Mouse (Mus musculus) midbrain, postnatal 0 days (tissue): ENCODE measurements at regions not wholly inside any gene's neighbourhood (a gene's known extent, or its start where the extent isn't known, plus 50 kb on each side); places are given as distances from the start of the nearest gene placed in this dataset.

ENCODE experiments used
- ATAC-seq: fragments of 200-750 bp; cut with Nextera tagmentation; 2 replicates; pipeline ENCODE4 v1.8.0; 2017; ENCODE audit warnings: moderate number of reproducible peaks, mild to moderate bottlenecking, moderate TSS enrichment, moderate library complexity; ENCODE audit not compliant: low FRiP score
- DNase-seq: peaks from one replicate; pipeline ENCODE4 v3.0.0-alpha.2; 2015; ENCODE audit warnings: low spot score
- H3K27ac ChIP-seq: fragments of 300-500 bp; sonication (generic); 2 replicates; pipeline ENCODE4 v1.5.1; 2014; ENCODE audit warnings: low read depth, mild to moderate bottlenecking, low read length, mixed read lengths
- H3K27me3 ChIP-seq: fragments of 300-500 bp; sonication (generic); 2 replicates; pipeline ENCODE4 v1.6.1; 2014; ENCODE audit warnings: low read length, control low read depth, mixed read lengths; ENCODE audit not compliant: insufficient read depth
- H3K36me3 ChIP-seq: fragments of 300-500 bp; sonication (generic); 2 replicates; pipeline ENCODE4 v1.6.1; 2014; ENCODE audit warnings: low read length, control low read depth, mixed read lengths; ENCODE audit not compliant: insufficient read depth
- H3K4me1 ChIP-seq: fragments of 300-500 bp; sonication (generic); 2 replicates; pipeline ENCODE4 v1.6.1; 2014; ENCODE audit warnings: mild to moderate bottlenecking, control low read depth, antibody characterized with exemption, low read length, mixed read lengths; ENCODE audit not compliant: insufficient read depth
- H3K4me2 ChIP-seq: fragments of 300-500 bp; sonication (generic); 2 replicates; pipeline ENCODE4 v1.6.1; 2014; ENCODE audit warnings: low read depth, mild to moderate bottlenecking, low read length, mixed read lengths; ENCODE audit not compliant: poor library complexity, severe bottlenecking
- H3K4me3 ChIP-seq: fragments of 300-500 bp; sonication (generic); 2 replicates; pipeline ENCODE4 v1.5.1; 2014; ENCODE audit warnings: low read depth, mild to moderate bottlenecking, low read length, moderate library complexity
- H3K9ac ChIP-seq: fragments of 300-500 bp; sonication (generic); replicated peaks from 2 replicates; pipeline ENCODE4 v1.6.1; 2014; ENCODE audit warnings: mild to moderate bottlenecking, low read length, moderate library complexity, mixed read lengths; ENCODE audit not compliant: poor library complexity, severe bottlenecking
- H3K9me3 ChIP-seq: fragments of 300-500 bp; sonication (generic); 2 replicates; pipeline ENCODE4 v1.6.1; 2016; ENCODE audit warnings: low read length, control low read depth
- CTCF ChIP-seq: IDR thresholded peaks from 2 replicates; pipeline ENCODE4 v1.5.1; 2016; ENCODE audit warnings: antibody characterized with exemption, mild to moderate bottlenecking
- WGBS: fragments of 180-500 bp; shearing (Covaris S2); extraction: QIAGEN DNeasy Blood & Tissue Kit; methylation state at CpG from one replicate; pipeline ENCODE4 v1.1.7; 2014; 5-methylcytosine and 5-hydroxymethylcytosine counted together

GRCm38 (mm10) chr5:97654414-97654813 lies 197.6 kb upstream of the Gk2 start:
- 0 out of 2 replicates have a peak overlapping the region, but pooled peaks have one; percentile 10 for H3K4me3 ChIP-seq
- H3K4me2 ChIP-seq: peak overlapping the region; percentile 25; the same call in 1 of the 2 replicates
- no peak overlapping the region for H3K9ac ChIP-seq
- H3K9me3 ChIP-seq: no peaks in the 10 kb centered on the region
- DNase-seq (peak; percentile 5), ATAC-seq (no peak)
- WGBS: 49% methylated on average over 12 of the region's 12 CpGs
- H3K4me1 ChIP-seq: no peaks in the 10 kb centered on the region
- no peaks in the 10 kb centered on the region for H3K27me3 ChIP-seq
- no peak for TF ChIP-seq CTCF
- H3K36me3 ChIP-seq: no peaks in the 10 kb centered on the region
- H3K27ac ChIP-seq: no peak overlapping the region

- DNase-seq (no peak), ATAC-seq (no peak)
- Histone ChIP-seq H3K9ac (no peak overlapping the region), H3K27ac (no peak overlapping the region), H3K4me3 (no peak overlapping the region), H3K4me2 (no peak overlapping the region), H3K9me3 (no peaks in the 10 kb centered on the region), H3K27me3 (no peaks in the 10 kb centered on the region), H3K4me1 (no peaks in the 10 kb centered on the region), H3K36me3 (no peaks in the 10 kb centered on the region)
- 86% methylated on average over 13 of the region's 13 CpGs for WGBS
- no peak for TF ChIP-seq CTCF
Measured at GRCm38 (mm10) chr5:97642251-97642650, 185.4 kb upstream of the Gk2 start.

GRCm38 (mm10) chr5:97641646-97642045 lies 184.8 kb upstream of the Gk2 start:
- Histone ChIP-seq H3K4me1 (no peaks in the 10 kb centered on the region), H3K27ac (no peak overlapping the region), H3K4me2 (no peak overlapping the region), H3K36me3 (no peaks in the 10 kb centered on the region), H3K4me3 (no peak overlapping the region), H3K9ac (no peak overlapping the region), H3K9me3 (no peaks in the 10 kb centered on the region), H3K27me3 (no peaks in the 10 kb centered on the region)
- no peak for TF ChIP-seq CTCF
- DNase-seq (no peak), ATAC-seq (no peak)
- 90% methylated on average over 12 of the region's 12 CpGs for WGBS

GRCm38 (mm10) chr5:97636357-97636756 lies 179.5 kb upstream of the Gk2 start:
- no peak overlapping the region for H3K27ac ChIP-seq
- no peak overlapping the region for H3K4me3 ChIP-seq
- WGBS: 60% methylated on average over 7 of the region's 7 CpGs
- DNase-seq: no peak
- H3K9me3 ChIP-seq: no peaks in the 10 kb centered on the region
- no peak overlapping the region for H3K9ac ChIP-seq
- TF ChIP-seq CTCF: no peak
- H3K4me1 ChIP-seq: no peaks in the 10 kb centered on the region
- no peaks in the 10 kb centered on the region for H3K36me3 ChIP-seq
- H3K4me2 ChIP-seq: no peak overlapping the region
- no peak; the same call in 1 of the 2 replicates for ATAC-seq
- H3K27me3 ChIP-seq: no peaks in the 10 kb centered on the region

GRCm38 (mm10) chr5:97633766-97634165 lies 176.9 kb upstream of the Gk2 start:
- Histone ChIP-seq H3K9ac (no peak overlapping the region), H3K36me3 (no peaks in the 10 kb centered on the region), H3K27ac (no peak overlapping the region), H3K27me3 (no peaks in the 10 kb centered on the region), H3K4me3 (no peak overlapping the region), H3K4me2 (no peak overlapping the region), H3K9me3 (no peaks in the 10 kb centered on the region), H3K4me1 (no peaks in the 10 kb centered on the region)
- TF ChIP-seq CTCF: no peak
- DNase-seq (peak; percentile 62), ATAC-seq (no peak)
- 83% methylated on average over 6 of the region's 6 CpGs for WGBS

GRCm38 (mm10) chr5:97632791-97633190 lies 176.0 kb upstream of the Gk2 start:
- H3K9me3 ChIP-seq: no peaks in the 10 kb centered on the region
- H3K36me3 ChIP-seq: no peaks in the 10 kb centered on the region
- H3K9ac ChIP-seq: no peak overlapping the region
- 87% methylated on average over 7 of the region's 7 CpGs for WGBS
- H3K4me3 ChIP-seq: no peak overlapping the region
- H3K4me1 ChIP-seq: no peaks in the 10 kb centered on the region
- ATAC-seq: no peak
- no peak overlapping the region for H3K4me2 ChIP-seq
- no peak for DNase-seq
- H3K27me3 ChIP-seq: no peaks in the 10 kb centered on the region
- no peak overlapping the region for H3K27ac ChIP-seq
- no peak for TF ChIP-seq CTCF

- Histone ChIP-seq H3K9me3 (no peaks in the 10 kb centered on the region), H3K4me1 (no peaks in the 10 kb centered on the region), H3K4me2 (no peak overlapping the region), H3K27me3 (no peaks in the 10 kb centered on the region), H3K4me3 (no peak overlapping the region), H3K36me3 (no peaks in the 10 kb centered on the region), H3K27ac (no peak overlapping the region), H3K9ac (no peak overlapping the region)
- no peak for ATAC-seq
- 93% methylated on average over 3 of the region's 3 CpGs for WGBS
- no peak for TF ChIP-seq CTCF
- DNase-seq: no peak
Measured at GRCm38 (mm10) chr5:97625200-97625599, 168.4 kb upstream of the Gk2 start.
